Mouse (Mus musculus): ENCODE measurements around the gene Sema7a.

DNA sequence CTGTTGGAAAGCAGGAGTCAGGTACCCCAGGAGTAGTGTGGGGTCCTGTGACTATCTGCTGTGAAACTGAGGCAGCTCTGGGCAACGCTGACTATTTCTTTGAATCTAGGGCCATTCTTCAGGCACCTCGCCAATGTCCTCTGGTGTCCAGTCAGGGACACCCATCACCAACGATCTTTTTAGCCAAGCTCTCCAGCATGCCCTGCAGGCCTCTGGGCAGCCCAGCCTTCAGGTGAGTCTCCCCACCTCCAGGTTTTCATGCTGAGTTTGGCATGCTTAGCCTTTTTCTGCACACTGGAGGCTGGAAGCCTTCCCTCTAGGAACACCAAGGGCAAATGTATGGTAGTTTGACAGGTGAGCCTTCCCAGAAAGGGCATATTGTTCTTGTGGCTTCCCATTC lies 16.9 kb upstream of the Sema7a start:
- TF ChIP-seq GATA1 (IDR thresholded peaks at IDR 0.05; ENCODE audit: low read length) (no peak), TAL1 (IDR thresholded peaks at IDR 0.05; ENCODE audit: low read length) (no peak)
